Mouse (Mus musculus) heart, embryonic 11.5 days (tissue): ENCODE data around the gene Macrod1. TPM values are rescaled to one million over a fixed set of nuclear protein-coding genes. Genes with fewer than 3 reads are reported as not detected.
"Not testable (repeated sequence)": the region's sequence is repeated elsewhere in the genome, so short reads cannot be mapped to it uniquely, and the experiment has no call there.

Source experiments
- ATAC-seq: fragments of 200-750 bp; cut with Nextera tagmentation; replicated peaks from 2 replicates; pipeline ENCODE4 v1.8.0; 2017; ENCODE audit warnings: moderate library complexity; ENCODE audit not compliant: insufficient number of reproducible peaks, low FRiP score, low TSS enrichment
- H3K27ac ChIP-seq: fragments of 300-500 bp; sonication (generic); 2 replicates; pipeline ENCODE4 v1.5.1; 2014; ENCODE audit warnings: mild to moderate bottlenecking, low read depth, low read length
- H3K27me3 ChIP-seq: fragments of 300-500 bp; sonication (generic); 2 replicates; pipeline ENCODE4 v1.6.1; 2014; ENCODE audit warnings: mild to moderate bottlenecking, low read length, mixed read lengths; ENCODE audit not compliant: control insufficient read depth, insufficient read depth
- H3K36me3 ChIP-seq: fragments of 300-500 bp; sonication (generic); 2 replicates; pipeline ENCODE4 v1.6.1; 2014; ENCODE audit warnings: mild to moderate bottlenecking, low read length, moderate library complexity, mixed read lengths; ENCODE audit not compliant: control insufficient read depth, insufficient read depth
- H3K4me1 ChIP-seq: fragments of 300-500 bp; sonication (generic); 2 replicates; pipeline ENCODE4 v1.6.1; 2014; ENCODE audit warnings: low read length; ENCODE audit not compliant: control insufficient read depth, insufficient read depth
- H3K4me2 ChIP-seq: fragments of 300-500 bp; sonication (generic); 2 replicates; pipeline ENCODE4 v1.6.1; 2014; ENCODE audit warnings: mild to moderate bottlenecking, moderate library complexity
- H3K4me3 ChIP-seq: fragments of 300-500 bp; sonication (generic); 2 replicates; pipeline ENCODE4 v1.5.1; 2014; ENCODE audit warnings: low read depth, low read length
- H3K9ac ChIP-seq: fragments of 300-500 bp; sonication (generic); 2 replicates; pipeline ENCODE4 v1.6.1; 2014; ENCODE audit warnings: mild to moderate bottlenecking, low read depth, low read length, moderate library complexity
- H3K9me3 ChIP-seq: fragments of 300-500 bp; sonication (generic); replicated peaks from 2 replicates; pipeline ENCODE4 v1.6.1; 2016; ENCODE audit warnings: low read length; ENCODE audit not compliant: control insufficient read depth
- WGBS: fragments of 180-500 bp; shearing (Covaris S2); extraction: QIAGEN DNeasy Blood & Tissue Kit; methylation state at CpG from one replicate; pipeline ENCODE4 v1.1.7; 2014; ENCODE audit not compliant: insufficient replicate concordance; 5-methylcytosine and 5-hydroxymethylcytosine counted together
- polyA plus RNA-seq: library from polyadenylated mRNA; unstranded; fragments of >200 nt; fragmentation: Nextera tagmentation; extraction: Ambion mirVana; gene quantifications from 2 replicates; pipeline ENCODE4 v1.2.1, GENCODE M21; 2014

Gene Macrod1
- polyA plus RNA-seq, 1 experiment from 2014 or later, result 13.3 TPM

- peak overlapping the region; percentile 58 for H3K9ac ChIP-seq
- 50% methylated on average over 4 of the region's 4 CpGs for WGBS
- H3K36me3 ChIP-seq, result no peaks in the 10 kb centered on the region
- H3K9me3 ChIP-seq, result no peaks in the 10 kb centered on the region
- no peak for ATAC-seq
- H3K4me3 ChIP-seq, result no peak overlapping the region
- peak overlapping the region; percentile 38 for H3K27ac ChIP-seq
- peaks cover 11% of the 10 kb centered on the region for H3K4me1 ChIP-seq
- H3K4me2 ChIP-seq, result no peak overlapping the region
- H3K27me3 ChIP-seq, result no peaks in the 10 kb centered on the region
Observed at GRCm38 (mm10) chr19:7044279-7044678, 12.3 kb upstream of the Macrod1 start.

GRCm38 (mm10) chr19:7044706-7045105 is 11.9 kb upstream of the Macrod1 start:
- H3K36me3 ChIP-seq, result no peaks in the 10 kb centered on the region
- H3K4me2 ChIP-seq, result no peak overlapping the region
- no peak for ATAC-seq
- WGBS, result 27% methylated on average over 4 of the region's 4 CpGs
- no peak overlapping the region for H3K4me3 ChIP-seq
- peaks cover 11% of the 10 kb centered on the region for H3K4me1 ChIP-seq
- H3K27me3 ChIP-seq, result no peaks in the 10 kb centered on the region
- H3K9me3 ChIP-seq, result no peaks in the 10 kb centered on the region
- H3K27ac ChIP-seq, result peak overlapping the region; percentile 38
- peak overlapping the region; percentile 58; the same call in 1 of the 2 replicates for H3K9ac ChIP-seq

GRCm38 (mm10) chr19:7053382-7053781 is 3.2 kb upstream of the Macrod1 start:
- not testable (repeated sequence) for H3K9ac ChIP-seq, H3K27me3 ChIP-seq, H3K4me3 ChIP-seq, H3K27ac ChIP-seq, H3K9me3 ChIP-seq, H3K36me3 ChIP-seq, ATAC-seq, H3K4me2 ChIP-seq
- H3K4me1 ChIP-seq, result peaks cover 18% of the 10 kb centered on the region
- 76% methylated on average over 4 of the region's 4 CpGs for WGBS

- 56% methylated on average over 10 of the region's 10 CpGs for WGBS
- no peak overlapping the region for H3K9ac ChIP-seq
- no peak overlapping the region for H3K27ac ChIP-seq
Observed at GRCm38 (mm10) chr19:7054772-7055171, 1.8 kb upstream of the Macrod1 start.

GRCm38 (mm10) chr19:7055173-7055572 is 1.4 kb upstream of the Macrod1 start:
- H3K27ac ChIP-seq, result no peak overlapping the region
- H3K9me3 ChIP-seq, result no peaks in the 10 kb centered on the region
- H3K4me3 ChIP-seq, result no peak overlapping the region
- H3K4me1 ChIP-seq, result peaks cover 18% of the 10 kb centered on the region
- no peak overlapping the region for H3K9ac ChIP-seq
- 36% methylated on average over 3 of the region's 3 CpGs for WGBS
- H3K27me3 ChIP-seq, result no peaks in the 10 kb centered on the region; the same call in 1 of the 2 replicates
- H3K4me2 ChIP-seq, result no peak overlapping the region
- ATAC-seq, result no peak
- H3K36me3 ChIP-seq, result no peaks in the 10 kb centered on the region

More at GRCm38 (mm10) chr19:7054772-7055171, 1.8 kb upstream of the Macrod1 start:
- no peak for ATAC-seq
- Histone ChIP-seq H3K4me2 (no peak overlapping the region), H3K4me3 (no peak overlapping the region), H3K27me3 (no peaks in the 10 kb centered on the region), H3K36me3 (no peaks in the 10 kb centered on the region), H3K9me3 (no peaks in the 10 kb centered on the region), H3K4me1 (peaks cover 18% of the 10 kb centered on the region)

- Histone ChIP-seq H3K4me2 (peak overlapping the region; percentile 100), H3K4me1 (peaks cover 18% of the 10 kb centered on the region), H3K9me3 (no peaks in the 10 kb centered on the region), H3K36me3 (no peaks in the 10 kb centered on the region), H3K9ac (peak overlapping the region; percentile 80), H3K27ac (peak overlapping the region; percentile 71; the same call in 1 of the 2 replicates), H3K27me3 (no peaks in the 10 kb centered on the region; the same call in 1 of the 2 replicates), H3K4me3 (peak overlapping the region; percentile 64)
- WGBS, result 3% methylated on average over 16 of the region's 16 CpGs
- peak; percentile 20 for ATAC-seq
Observed at GRCm38 (mm10) chr19:7057126-7057721, 614 bp downstream of the Macrod1 start.

GRCm38 (mm10) chr19:7057722-7058207 is 1.2 kb downstream of the Macrod1 start:
- no peaks in the 10 kb centered on the region for H3K36me3 ChIP-seq
- peak; percentile 73 for ATAC-seq
- no peaks in the 10 kb centered on the region; the same call in 1 of the 2 replicates for H3K27me3 ChIP-seq
- peak overlapping the region; percentile 80; the same call in 1 of the 2 replicates for H3K9ac ChIP-seq
- H3K4me1 ChIP-seq, result peaks cover 18% of the 10 kb centered on the region
- peak overlapping the region; percentile 64 for H3K4me3 ChIP-seq
- under 1% methylated on average over 15 of the region's 15 CpGs for WGBS
- peak overlapping the region; percentile 100 for H3K4me2 ChIP-seq
- peak overlapping the region; percentile 71; the same call in 1 of the 2 replicates for H3K27ac ChIP-seq
- H3K9me3 ChIP-seq, result no peaks in the 10 kb centered on the region

- H3K27me3 ChIP-seq, result no peaks in the 10 kb centered on the region; the same call in 1 of the 2 replicates
- H3K4me2 ChIP-seq, result peak overlapping the region; percentile 100
- H3K4me1 ChIP-seq, result peaks cover 18% of the 10 kb centered on the region
- H3K27ac ChIP-seq, result peak overlapping the region; percentile 51; the same call in 1 of the 2 replicates
- H3K4me3 ChIP-seq, result peak overlapping the region; percentile 64; the same call in 1 of the 2 replicates
- 41% methylated on average over 6 of the region's 6 CpGs for WGBS
- no peak for ATAC-seq
- H3K9me3 ChIP-seq, result no peaks in the 10 kb centered on the region
- no peaks in the 10 kb centered on the region for H3K36me3 ChIP-seq
- H3K9ac ChIP-seq, result no peak overlapping the region
Observed at GRCm38 (mm10) chr19:7058541-7058940, 1.9 kb downstream of the Macrod1 start.
